Mouse (Mus musculus) E14TG2a.4 (cell line): Measurements from ENCODE around the gene Kit.

Experiments used
- H3K27me3 ChIP-seq: 2 replicates; pipeline ENCODE4 v1.6.1; 2014; ENCODE audit warnings: low read length, control low read depth; ENCODE audit not compliant: insufficient read depth
- H3K36me3 ChIP-seq: 2 replicates; pipeline ENCODE4 v1.6.1; 2014; ENCODE audit warnings: low read length, control low read depth; ENCODE audit not compliant: insufficient read depth
- H3K4me1 ChIP-seq: replicated peaks from 2 replicates; pipeline ENCODE4 v1.6.1; 2014; ENCODE audit warnings: low read depth, low read length, control low read depth
- H3K4me3 ChIP-seq: replicated peaks from 2 replicates; pipeline ENCODE4 v1.5.1; 2014; ENCODE audit warnings: mild to moderate bottlenecking, low read length
- H3K9me3 ChIP-seq: 2 replicates; pipeline ENCODE4 v1.6.1; 2014; ENCODE audit warnings: low read length, control low read depth
- CTCF ChIP-seq: conservative IDR thresholded peaks from 2 replicates; pipeline ENCODE4 v1.5.1; 2014; ENCODE audit warnings: low read length
- NANOG ChIP-seq: IDR thresholded peaks from 2 replicates; pipeline ENCODE4 v1.6.1; 2014; ENCODE audit warnings: borderline replicate concordance, low read length, mixed read lengths
- POU5F1 ChIP-seq: IDR thresholded peaks from 2 replicates; pipeline ENCODE4 v1.6.1; 2014; ENCODE audit warnings: low read length, borderline replicate concordance

Gene Kit

GRCm38 (mm10) chr5:75632257-75632656 is 57.5 kb downstream of the Kit start:
- Histone ChIP-seq H3K9me3 (no peaks in the 10 kb centered on the region), H3K4me3 (no peak overlapping the region), H3K27me3 (no peaks in the 10 kb centered on the region), H3K4me1 (peaks cover 4% of the 10 kb centered on the region; the same call in 1 of the 2 replicates), H3K36me3 (peaks cover 37% of the 10 kb centered on the region)
- TF ChIP-seq NANOG (no peak), POU5F1 (no peak), CTCF (no peak)

- peaks cover 2% of the 10 kb centered on the region; the same call in 1 of the 2 replicates for H3K4me1 ChIP-seq
- H3K9me3 ChIP-seq, result no peaks in the 10 kb centered on the region
- no peak overlapping the region for H3K4me3 ChIP-seq
- peaks cover 43% of the 10 kb centered on the region for H3K36me3 ChIP-seq
- TF ChIP-seq POU5F1, result no peak
- no peak for TF ChIP-seq CTCF
- TF ChIP-seq NANOG, result no peak
- no peaks in the 10 kb centered on the region for H3K27me3 ChIP-seq
Measured at GRCm38 (mm10) chr5:75632846-75633640, 58.3 kb downstream of the Kit start.

GRCm38 (mm10) chr5:75635385-75635784 is 60.7 kb downstream of the Kit start:
- H3K4me3 ChIP-seq, result no peak overlapping the region
- H3K36me3 ChIP-seq, result peaks cover 46% of the 10 kb centered on the region
- TF ChIP-seq POU5F1 (no peak), NANOG (no peak), CTCF (no peak)
- H3K27me3 ChIP-seq, result no peaks in the 10 kb centered on the region
- H3K4me1 ChIP-seq, result peaks cover 4% of the 10 kb centered on the region; the same call in 1 of the 2 replicates
- H3K9me3 ChIP-seq, result no peaks in the 10 kb centered on the region

- no peak overlapping the region for H3K4me3 ChIP-seq
- H3K36me3 ChIP-seq, result peaks cover 55% of the 10 kb centered on the region
- H3K4me1 ChIP-seq, result peaks cover 10% of the 10 kb centered on the region; the same call in 1 of the 2 replicates
- no peaks in the 10 kb centered on the region for H3K9me3 ChIP-seq
- no peaks in the 10 kb centered on the region for H3K27me3 ChIP-seq
- no peak for TF ChIP-seq POU5F1
- no peak for TF ChIP-seq NANOG
- TF ChIP-seq CTCF, result no peak
Measured at GRCm38 (mm10) chr5:75640637-75641036, 65.9 kb downstream of the Kit start.

GRCm38 (mm10) chr5:75647046-75647445 is 72.3 kb downstream of the Kit start:
- H3K36me3 ChIP-seq, result peaks cover 64% of the 10 kb centered on the region
- no peak overlapping the region for H3K4me3 ChIP-seq
- no peaks in the 10 kb centered on the region for H3K4me1 ChIP-seq
- no peaks in the 10 kb centered on the region for H3K9me3 ChIP-seq
- no peaks in the 10 kb centered on the region for H3K27me3 ChIP-seq
- TF ChIP-seq CTCF (no peak), POU5F1 (no peak), NANOG (no peak)

- no peak for TF ChIP-seq NANOG
- Histone ChIP-seq H3K4me1 (peaks cover 12% of the 10 kb centered on the region; the same call in 1 of the 2 replicates), H3K27me3 (no peaks in the 10 kb centered on the region), H3K36me3 (peaks cover 97% of the 10 kb centered on the region), H3K9me3 (no peaks in the 10 kb centered on the region), H3K4me3 (no peak overlapping the region)
Measured at GRCm38 (mm10) chr5:75650566-75650965, 75.8 kb downstream of the Kit start.

GRCm38 (mm10) chr5:75653431-75653830 is 78.7 kb downstream of the Kit start:
- Histone ChIP-seq H3K27me3 (no peaks in the 10 kb centered on the region), H3K36me3 (peaks cover 84% of the 10 kb centered on the region), H3K4me1 (peaks cover 12% of the 10 kb centered on the region; the same call in 1 of the 2 replicates), H3K4me3 (no peak overlapping the region), H3K9me3 (no peaks in the 10 kb centered on the region)
- TF ChIP-seq POU5F1, result no peak

- Histone ChIP-seq H3K4me1 (peaks cover 6% of the 10 kb centered on the region; the same call in 1 of the 2 replicates), H3K27me3 (no peaks in the 10 kb centered on the region), H3K9me3 (no peaks in the 10 kb centered on the region), H3K4me3 (no peak overlapping the region), H3K36me3 (peaks cover 36% of the 10 kb centered on the region)
- TF ChIP-seq NANOG, result no peak
- no peak for TF ChIP-seq CTCF
Measured at GRCm38 (mm10) chr5:75658575-75658974, 83.9 kb downstream of the Kit start.

- H3K4me1 ChIP-seq, result no peaks in the 10 kb centered on the region
- no peaks in the 10 kb centered on the region for H3K27me3 ChIP-seq
- H3K9me3 ChIP-seq, result no peaks in the 10 kb centered on the region
- TF ChIP-seq POU5F1 (no peak), CTCF (no peak), NANOG (no peak)
- H3K36me3 ChIP-seq, result peaks cover 18% of the 10 kb centered on the region
- H3K4me3 ChIP-seq, result no peak overlapping the region
Measured at GRCm38 (mm10) chr5:75660342-75660741, 85.6 kb downstream of the Kit start.
